Mouse (Mus musculus): Measurements from ENCODE around the gene Megf11. TPM values are rescaled to one million over a fixed set of nuclear protein-coding genes. Genes with fewer than 3 reads are reported as not detected.

The Megf11 gene
- total and polyA plus RNA-seq, 3 experiments: 0.08 to 0.93 TPM; not detected in 1

DNA sequence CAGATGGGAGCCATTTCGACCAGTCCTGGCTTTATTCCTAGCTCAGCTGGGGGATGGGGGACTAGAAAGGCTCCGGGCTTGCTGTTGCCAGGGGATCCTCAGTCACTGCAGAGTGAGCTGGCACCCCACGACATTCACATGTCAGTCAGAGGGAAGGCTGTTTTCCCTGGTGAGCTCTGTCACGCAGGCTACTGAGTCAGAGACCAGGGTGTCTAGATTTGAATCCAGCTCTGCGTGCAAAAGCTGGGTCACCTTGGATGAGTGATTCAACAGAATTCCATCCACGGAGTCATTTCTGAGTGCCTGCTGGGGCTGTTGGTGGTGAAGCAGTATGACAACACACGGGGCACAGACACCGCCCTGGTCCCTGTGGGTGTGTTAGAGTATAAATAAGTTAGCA is 13.7 kb downstream of the Megf11 start:
- no peaks in the 10 kb centered on the region for H3K36me3 ChIP-seq (ENCODE audit: control insufficient read depth in 1 of 2, insufficient read depth in 2 of 2, low read length in 2 of 2)
- H3K27me3 ChIP-seq (ENCODE audit: control insufficient read depth in 1 of 2, insufficient read depth in 2 of 2, low read length in 2 of 2): peaks cover 0 to 2% of the 10 kb centered on the region in 2 experiments; a peak in 2 of 4 replicates
- no peaks in the 10 kb centered on the region for H3K4me1 ChIP-seq (ENCODE audit: control insufficient read depth in 1 of 2, insufficient read depth in 2 of 2, low read length in 2 of 2)
- H3K4me3 ChIP-seq (ENCODE audit: control insufficient read depth in 1 of 2, insufficient read depth in 1 of 2, low read depth in 2 of 2, low read length in 2 of 2): no peak overlapping the region
- no peak for DNase-seq (ENCODE audit: low read depth, low spot score)
- no peaks in the 10 kb centered on the region for H3K79me2 ChIP-seq (ENCODE audit: control insufficient read depth, insufficient read depth, low read length, poor library complexity)
- H3K9me3 ChIP-seq (replicated peaks; ENCODE audit: insufficient read depth, low read length): no peaks in the 10 kb centered on the region
- no peak overlapping the region for H3K27ac ChIP-seq (ENCODE audit: control insufficient read depth, low read depth, low read length)
- TF ChIP-seq GATA1 (IDR thresholded peaks at IDR 0.05; ENCODE audit: low read depth, low read length) (no peak), MAFK (IDR thresholded peaks at IDR 0.05; ENCODE audit: borderline replicate concordance, low read depth, low read length) (no peak), ZC3H11A (IDR thresholded peaks at IDR 0.05; ENCODE audit: low read depth, low read length) (no peak)
- H3K9ac ChIP-seq (ENCODE audit: control insufficient read depth, low read depth, low read length, poor library complexity, severe bottlenecking): no peak overlapping the region

DNA sequence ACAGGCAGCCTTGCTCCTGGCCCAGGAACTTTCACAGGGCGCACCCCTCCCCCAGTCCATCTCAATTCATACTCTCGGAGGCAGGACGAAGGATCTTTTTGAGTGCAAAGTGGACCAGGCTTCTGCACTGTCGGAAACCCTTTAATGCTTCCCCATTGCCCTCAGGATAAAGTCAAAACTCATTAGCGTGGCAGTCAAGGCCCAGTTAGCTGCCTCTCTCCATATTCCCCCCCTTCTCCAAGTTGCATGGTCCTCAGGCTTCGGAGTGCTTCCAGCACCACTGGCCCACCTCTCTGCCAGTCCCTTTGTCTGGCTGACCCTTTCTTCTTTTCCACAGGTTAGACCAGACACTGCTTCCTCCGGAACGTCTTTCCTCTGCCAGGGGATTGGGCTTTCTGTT is 16.7 kb downstream of the Megf11 start:
- H3K4me3 ChIP-seq (ENCODE audit: control insufficient read depth in 1 of 2, insufficient read depth in 1 of 2, low read depth in 2 of 2, low read length in 2 of 2): no peak overlapping the region
- H3K9me3 ChIP-seq (replicated peaks; ENCODE audit: insufficient read depth, low read length): no peaks in the 10 kb centered on the region
- H3K9ac ChIP-seq (ENCODE audit: control insufficient read depth, low read depth, low read length, poor library complexity, severe bottlenecking): no peak overlapping the region
- TF ChIP-seq JUND (IDR thresholded peaks at IDR 0.05; ENCODE audit: low read depth, low read length): no peak
- TF ChIP-seq TBP (IDR thresholded peaks at IDR 0.05; ENCODE audit: low read depth, low read length): no peak
- TF ChIP-seq MAZ (IDR thresholded peaks at IDR 0.05; ENCODE audit: low read depth, low read length): no peak
- no peak for TF ChIP-seq MXI1 (IDR thresholded peaks at IDR 0.05; ENCODE audit: low read depth, low read length)
- no peak for TF ChIP-seq POLR2A (IDR thresholded peaks at IDR 0.05; ENCODE audit: control insufficient read depth in 1 of 2, insufficient read depth in 1 of 2, low read depth in 1 of 2, low read length in 2 of 2, poor library complexity in 1 of 2)
- no peak for TF ChIP-seq NELFE (IDR thresholded peaks at IDR 0.05; ENCODE audit: low read depth, low read length)
- TF ChIP-seq SMC3 (IDR thresholded peaks at IDR 0.05; ENCODE audit: low read depth, low read length): no peak
- no peak for TF ChIP-seq EP300 (IDR thresholded peaks at IDR 0.05; ENCODE audit: low read depth in 1 of 2, low read length in 2 of 2)
- no peak for TF ChIP-seq UBTF (IDR thresholded peaks at IDR 0.05; ENCODE audit: borderline replicate concordance, insufficient read depth, low read depth, low read length)
- TF ChIP-seq POLR2AphosphoS2 (IDR thresholded peaks at IDR 0.05; ENCODE audit: low read length): no peak
- TF ChIP-seq ELF1 (IDR thresholded peaks at IDR 0.05; ENCODE audit: low read depth, low read length): no peak
- no peak for TF ChIP-seq USF1 (IDR thresholded peaks at IDR 0.05; ENCODE audit: low read depth, low read length)
- TF ChIP-seq KAT2A (conservative IDR thresholded peaks at IDR 0.05; ENCODE audit: low read depth, low read length): no peak
- no peak for TF ChIP-seq MYB (IDR thresholded peaks at IDR 0.05; ENCODE audit: low read depth, low read length)
- TF ChIP-seq MEF2A (IDR thresholded peaks at IDR 0.05; ENCODE audit: extremely low read depth, insufficient replicate concordance, low read depth, low read length, poor library complexity, severe bottlenecking): no peak
- TF ChIP-seq MYC (IDR thresholded peaks at IDR 0.05; ENCODE audit: low read depth, low read length): no peak
- no peak for TF ChIP-seq TAL1 (IDR thresholded peaks at IDR 0.05; ENCODE audit: low read length)
- TF ChIP-seq ZKSCAN1 (IDR thresholded peaks at IDR 0.05; ENCODE audit: low read depth, low read length): no peak
- no peak for TF ChIP-seq MAX (IDR thresholded peaks at IDR 0.05; ENCODE audit: low read length)
- TF ChIP-seq TCF12 (IDR thresholded peaks at IDR 0.05; ENCODE audit: low read depth, low read length): no peak
- no peak for DNase-seq (ENCODE audit: low read depth, low spot score)
- H3K79me2 ChIP-seq (ENCODE audit: control insufficient read depth, insufficient read depth, low read length, poor library complexity): no peaks in the 10 kb centered on the region
- H3K27me3 ChIP-seq (ENCODE audit: control insufficient read depth in 1 of 2, insufficient read depth in 2 of 2, low read length in 2 of 2): peaks cover 0 to 2% of the 10 kb centered on the region in 2 experiments; a peak in 2 of 4 replicates
- H3K4me1 ChIP-seq (ENCODE audit: control insufficient read depth in 1 of 2, insufficient read depth in 2 of 2, low read length in 2 of 2): no peaks in the 10 kb centered on the region
- H3K27ac ChIP-seq (ENCODE audit: control insufficient read depth, low read depth, low read length): no peak overlapping the region
- no peaks in the 10 kb centered on the region for H3K36me3 ChIP-seq (ENCODE audit: control insufficient read depth in 1 of 2, insufficient read depth in 2 of 2, low read length in 2 of 2)
